Mouse (Mus musculus): ENCODE results near the gene 2610301B20Rik. TPM values are rescaled to one million over a fixed set of nuclear protein-coding genes. Genes with fewer than 3 reads are reported as not detected.

2610301B20Rik gene
- polyA plus RNA-seq, 1 experiment from 2014 or later = 47.7 TPM

DNA sequence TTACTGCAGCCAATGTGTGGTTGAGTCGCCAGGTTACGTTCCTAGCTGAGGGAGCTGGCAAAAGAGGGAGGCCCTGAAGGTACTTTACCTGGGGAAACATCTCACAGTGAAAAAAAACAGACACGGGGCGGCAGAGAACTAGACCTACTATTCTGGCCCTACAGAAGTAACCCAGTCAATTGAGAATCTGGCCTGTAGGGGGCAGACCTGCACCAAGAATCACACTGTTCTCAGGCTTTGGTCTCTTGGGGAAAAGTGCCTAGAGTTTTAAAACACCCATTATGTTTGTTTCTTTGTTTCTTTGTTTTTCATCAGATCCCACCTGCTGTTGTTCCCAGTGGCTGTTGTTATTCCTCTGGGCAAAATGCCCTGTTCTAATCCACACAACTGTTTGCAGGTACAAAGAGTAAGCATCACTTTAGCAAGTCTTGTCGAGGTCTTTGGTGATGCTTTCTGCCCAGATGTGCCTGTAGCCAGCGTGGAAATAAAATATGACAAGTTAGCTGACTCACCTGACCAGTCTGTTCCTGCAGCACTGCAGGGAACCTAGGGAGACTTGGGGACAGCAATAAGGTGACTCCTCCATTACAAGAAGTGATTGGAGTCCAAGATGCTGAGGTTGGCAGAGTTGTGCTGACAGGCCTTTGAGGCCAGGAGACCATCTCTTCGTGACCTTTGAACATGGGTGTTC is 38.5 kb downstream of the 2610301B20Rik start:
- Histone ChIP-seq H3K4me3 (no peak overlapping the region), H3K9me3 (no peaks in the 10 kb centered on the region), H3K27me3 (replicated peaks) (no peaks in the 10 kb centered on the region), H3K36me3 (replicated peaks) (no peaks in the 10 kb centered on the region), H3K4me1 (no peaks in the 10 kb centered on the region), H3K4me2 (no peak overlapping the region), H3K27ac (no peak overlapping the region), H3K9ac (no peak overlapping the region)
- ATAC-seq (replicated peaks) = peak; percentile 95
- WGBS = 26% methylated on average over 7 of the region's 7 CpGs

DNA sequence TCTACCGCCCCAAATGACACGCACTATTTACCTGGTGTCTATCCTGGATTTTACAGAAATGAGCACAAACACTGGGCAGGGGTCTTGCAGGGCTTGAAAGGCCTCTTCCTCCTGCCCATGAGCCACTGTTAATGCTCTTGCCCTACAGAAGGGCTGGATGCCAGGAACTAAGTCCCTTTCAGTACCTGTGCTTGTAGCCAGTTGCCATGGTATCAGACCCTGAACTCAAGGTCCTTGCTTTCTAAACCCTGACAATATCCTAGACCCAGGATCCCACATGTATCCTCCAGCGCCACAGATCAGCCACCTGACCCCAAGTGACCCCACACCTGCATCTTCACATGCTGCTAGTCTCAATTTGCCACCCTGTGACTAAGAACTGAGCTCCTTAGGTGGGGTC is 39.1 kb downstream of the 2610301B20Rik start:
- Histone ChIP-seq H3K27ac (no peak overlapping the region), H3K9me3 (no peaks in the 10 kb centered on the region), H3K4me1 (no peaks in the 10 kb centered on the region), H3K36me3 (replicated peaks) (no peaks in the 10 kb centered on the region), H3K27me3 (replicated peaks) (no peaks in the 10 kb centered on the region), H3K9ac (no peak overlapping the region), H3K4me2 (no peak overlapping the region), H3K4me3 (no peak overlapping the region)
- 87% methylated on average over 3 of the region's 3 CpGs for WGBS
- ATAC-seq (replicated peaks) = no peak

DNA sequence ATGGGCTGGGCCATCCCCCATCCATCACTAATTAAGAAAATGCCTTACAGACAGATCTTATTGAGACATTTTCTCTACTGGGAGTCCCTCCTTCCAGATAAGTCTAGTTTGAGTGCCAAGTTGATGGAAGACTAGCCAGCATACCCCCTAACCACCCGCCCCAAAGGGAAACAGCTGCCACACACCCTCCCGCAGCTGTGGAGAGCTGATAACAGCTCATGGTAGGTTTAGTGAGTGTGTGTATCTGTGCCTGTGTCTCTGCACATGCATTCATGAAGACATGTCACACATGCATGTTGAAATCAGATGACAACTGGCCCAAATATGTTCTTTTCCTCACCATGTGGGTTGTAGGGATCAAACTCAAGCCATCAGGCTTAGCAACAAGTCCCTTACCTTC is 40.5 kb downstream of the 2610301B20Rik start:
- H3K9ac ChIP-seq = no peak overlapping the region
- no peak overlapping the region for H3K4me3 ChIP-seq
- ATAC-seq (replicated peaks) = no peak
- H3K36me3 ChIP-seq (replicated peaks) = no peaks in the 10 kb centered on the region
- H3K27ac ChIP-seq = no peak overlapping the region
- H3K9me3 ChIP-seq = no peaks in the 10 kb centered on the region
- H3K4me2 ChIP-seq = no peak overlapping the region
- H3K27me3 ChIP-seq (replicated peaks) = no peaks in the 10 kb centered on the region
- H3K4me1 ChIP-seq = no peaks in the 10 kb centered on the region
- WGBS = 92% methylated on average over 2 of the region's 2 CpGs

DNA sequence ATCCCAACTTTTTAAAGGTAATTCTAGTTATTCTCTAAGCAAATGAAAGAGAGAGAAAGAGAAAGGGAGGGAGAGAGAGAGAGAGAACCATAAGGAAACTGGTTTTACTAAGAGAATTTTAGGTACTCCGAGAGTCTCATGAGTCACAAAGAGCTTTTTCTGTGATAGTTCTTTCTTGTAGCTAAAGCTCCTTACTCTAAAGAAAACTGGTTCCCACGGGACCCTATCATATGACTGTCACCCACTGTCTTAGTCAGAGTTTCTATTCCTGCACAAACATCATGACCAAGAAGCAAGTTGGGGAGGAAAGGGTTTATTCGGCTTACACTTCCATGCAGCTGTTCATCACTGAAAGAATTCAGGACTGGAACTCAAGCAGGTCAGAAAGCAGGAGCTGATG is 41.0 kb downstream of the 2610301B20Rik start:
- no peaks in the 10 kb centered on the region for H3K36me3 ChIP-seq (replicated peaks)
- H3K27me3 ChIP-seq (replicated peaks) = no peaks in the 10 kb centered on the region
- no peak overlapping the region for H3K4me2 ChIP-seq
- no peaks in the 10 kb centered on the region for H3K4me1 ChIP-seq
- H3K27ac ChIP-seq = no peak overlapping the region
- no peaks in the 10 kb centered on the region for H3K9me3 ChIP-seq
- ATAC-seq (replicated peaks) = no peak
- no peak overlapping the region for H3K9ac ChIP-seq
- whole genome bisulfite sequencing = 86% methylated on average over 3 of the region's 3 CpGs
- no peak overlapping the region for H3K4me3 ChIP-seq

DNA sequence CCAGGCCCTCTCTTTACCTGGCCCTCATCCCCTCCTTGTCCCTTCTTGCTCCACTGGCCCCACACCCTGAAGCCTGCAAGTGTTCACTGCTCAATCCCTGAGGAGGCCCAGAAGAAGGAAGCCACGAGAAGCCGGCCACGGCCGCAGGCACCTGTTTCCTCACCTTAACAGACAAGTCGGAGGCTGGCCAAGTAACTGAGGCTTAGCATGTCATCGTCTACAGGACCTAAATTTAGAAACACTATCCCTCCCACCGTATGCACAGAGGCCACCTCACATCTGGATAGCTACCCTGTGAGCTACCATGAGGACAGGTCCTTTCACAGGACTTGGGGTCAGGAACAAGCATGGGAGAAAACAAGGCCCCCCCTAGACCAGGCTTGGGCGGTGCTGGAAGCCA is 44.1 kb downstream of the 2610301B20Rik start:
- Histone ChIP-seq H3K27ac (no peak overlapping the region), H3K4me1 (peaks cover 4% of the 10 kb centered on the region; the same call in 1 of the 2 replicates), H3K27me3 (replicated peaks) (no peaks in the 10 kb centered on the region), H3K9me3 (no peaks in the 10 kb centered on the region), H3K36me3 (replicated peaks) (no peaks in the 10 kb centered on the region), H3K9ac (no peak overlapping the region), H3K4me2 (no peak overlapping the region), H3K4me3 (no peak overlapping the region)
- no peak for ATAC-seq (replicated peaks)
- 91% methylated on average over 8 of the region's 8 CpGs for WGBS

DNA sequence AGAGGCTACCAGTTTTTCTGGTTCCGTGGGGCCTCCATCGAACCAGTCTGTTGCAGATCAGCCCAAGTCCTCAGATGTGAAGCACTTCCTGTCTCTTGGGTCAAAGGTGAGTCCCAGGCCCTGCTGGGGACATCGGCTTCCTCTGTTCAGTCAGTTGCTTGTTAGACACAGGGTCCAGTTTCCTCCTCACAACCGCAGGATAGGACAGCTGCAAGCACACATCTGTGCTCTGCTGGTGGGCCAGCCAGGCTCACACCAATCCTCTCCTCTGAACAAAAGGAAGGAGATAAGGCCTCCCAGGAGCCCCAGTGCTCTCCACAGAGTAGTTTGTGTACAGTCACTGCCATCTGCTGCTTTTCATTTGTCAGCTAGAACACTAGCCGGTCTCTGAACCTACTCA is 44.8 kb downstream of the 2610301B20Rik start:
- 77% methylated on average over 5 of the region's 5 CpGs for WGBS
- H3K4me2 ChIP-seq = no peak overlapping the region
- H3K4me1 ChIP-seq = peaks cover 5% of the 10 kb centered on the region; the same call in 1 of the 2 replicates
- no peak overlapping the region for H3K9ac ChIP-seq
- no peak overlapping the region for H3K4me3 ChIP-seq
- no peaks in the 10 kb centered on the region for H3K36me3 ChIP-seq (replicated peaks)
- no peak overlapping the region for H3K27ac ChIP-seq
- ATAC-seq (replicated peaks) = no peak
- no peaks in the 10 kb centered on the region for H3K9me3 ChIP-seq
- no peaks in the 10 kb centered on the region for H3K27me3 ChIP-seq (replicated peaks)

DNA sequence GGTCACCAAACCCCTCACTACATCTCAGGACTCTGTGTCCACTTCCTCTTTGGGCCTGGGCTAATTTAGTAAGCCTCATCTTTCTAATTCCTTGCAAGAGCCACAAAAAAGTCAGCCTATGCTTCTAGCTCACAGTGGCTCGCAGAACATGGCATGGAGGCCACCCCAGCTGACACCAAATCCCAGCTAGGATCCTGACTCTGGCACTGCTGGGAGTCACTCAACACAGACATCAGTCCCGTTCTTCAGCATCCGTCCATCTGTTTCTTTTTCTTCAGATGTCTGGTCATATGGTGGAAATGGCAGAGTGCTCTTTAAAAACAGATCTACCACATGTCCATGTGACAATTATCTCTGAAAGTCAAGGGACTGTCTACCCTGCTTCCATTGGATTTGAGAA is 45.2 kb downstream of the 2610301B20Rik start:
- Histone ChIP-seq H3K4me3 (no peak overlapping the region), H3K36me3 (replicated peaks) (no peaks in the 10 kb centered on the region), H3K4me2 (no peak overlapping the region), H3K4me1 (peaks cover 5% of the 10 kb centered on the region; the same call in 1 of the 2 replicates), H3K9me3 (no peaks in the 10 kb centered on the region), H3K9ac (no peak overlapping the region), H3K27ac (no peak overlapping the region), H3K27me3 (replicated peaks) (no peaks in the 10 kb centered on the region)
- 87% methylated on average over 3 of the region's 3 CpGs for WGBS
- ATAC-seq (replicated peaks) = no peak

DNA sequence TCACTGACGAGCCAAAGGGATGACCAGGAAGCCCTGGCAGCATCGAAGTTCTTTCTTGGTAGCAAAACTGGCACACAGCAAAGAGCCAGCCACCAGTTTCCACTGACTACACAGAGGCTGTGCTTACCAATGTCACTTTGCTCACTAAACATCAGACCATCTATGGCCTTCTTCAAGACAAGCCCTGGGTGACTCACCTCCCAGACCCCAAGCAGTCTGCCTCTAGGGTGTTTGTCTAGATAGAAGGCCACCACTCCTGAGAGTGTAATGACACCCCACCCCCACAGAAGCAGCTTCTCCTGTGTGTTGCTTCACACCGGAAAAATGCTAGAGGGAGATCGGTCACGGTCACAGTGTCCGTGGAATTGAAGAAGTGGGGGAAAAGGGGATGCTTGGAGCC is 45.7 kb downstream of the 2610301B20Rik start:
- no peak overlapping the region for H3K27ac ChIP-seq
- H3K4me2 ChIP-seq = no peak overlapping the region
- 93% methylated on average over 6 of the region's 6 CpGs for WGBS
- H3K4me3 ChIP-seq = no peak overlapping the region
- H3K9me3 ChIP-seq = no peaks in the 10 kb centered on the region
- H3K36me3 ChIP-seq (replicated peaks) = no peaks in the 10 kb centered on the region
- H3K4me1 ChIP-seq = peaks cover 5% of the 10 kb centered on the region; the same call in 1 of the 2 replicates
- H3K9ac ChIP-seq = no peak overlapping the region
- ATAC-seq (replicated peaks) = no peak
- no peaks in the 10 kb centered on the region for H3K27me3 ChIP-seq (replicated peaks)

DNA sequence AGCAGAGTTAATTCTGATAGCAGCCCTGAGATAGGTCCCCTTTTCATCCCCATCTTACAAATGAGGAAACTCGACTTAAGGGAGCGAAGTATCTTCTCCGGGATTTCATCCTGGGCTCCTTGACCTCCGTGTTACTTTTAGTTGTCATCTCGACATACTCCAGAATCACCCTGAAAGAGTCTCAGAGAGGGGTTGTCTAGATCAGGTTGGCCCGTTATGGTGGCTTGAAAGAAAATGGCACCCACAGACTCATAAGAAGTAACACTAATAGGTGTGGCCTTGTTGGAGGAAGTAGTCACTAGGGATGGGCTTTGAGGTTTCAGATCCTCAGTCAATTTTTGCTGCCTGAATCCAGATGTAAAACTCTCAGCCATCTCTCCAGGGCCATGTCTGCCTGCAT is 46.3 kb downstream of the 2610301B20Rik start:
- Histone ChIP-seq H3K4me1 (peaks cover 5% of the 10 kb centered on the region; the same call in 1 of the 2 replicates), H3K9ac (no peak overlapping the region), H3K9me3 (no peaks in the 10 kb centered on the region), H3K4me3 (no peak overlapping the region), H3K27ac (no peak overlapping the region), H3K4me2 (no peak overlapping the region), H3K27me3 (replicated peaks) (no peaks in the 10 kb centered on the region), H3K36me3 (replicated peaks) (no peaks in the 10 kb centered on the region)
- ATAC-seq (replicated peaks) = no peak
- WGBS = 93% methylated on average over 6 of the region's 6 CpGs

DNA sequence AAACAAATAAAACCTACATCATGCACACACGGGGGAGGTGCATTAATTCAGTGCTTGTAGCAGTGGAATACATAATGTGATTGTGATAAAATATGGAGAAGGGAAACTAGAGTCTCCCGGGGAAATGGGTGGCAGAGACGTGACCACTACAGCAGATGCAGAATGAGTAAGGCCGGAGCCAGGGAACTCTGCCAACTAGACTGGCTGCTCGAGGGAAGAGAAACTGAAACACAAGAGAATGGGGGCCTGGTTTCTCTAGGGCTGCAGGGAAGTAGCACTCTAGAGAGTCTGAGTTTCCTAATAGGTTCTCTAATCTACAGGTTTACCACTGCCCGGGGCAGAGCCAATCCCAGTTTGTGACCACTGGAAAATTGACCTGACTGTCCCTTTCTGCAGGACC is 48.9 kb downstream of the 2610301B20Rik start:
- Histone ChIP-seq H3K27ac (no peak overlapping the region), H3K4me2 (no peak overlapping the region), H3K4me1 (peaks cover 5% of the 10 kb centered on the region; the same call in 1 of the 2 replicates), H3K9ac (no peak overlapping the region), H3K27me3 (replicated peaks) (no peaks in the 10 kb centered on the region), H3K36me3 (replicated peaks) (no peaks in the 10 kb centered on the region), H3K9me3 (no peaks in the 10 kb centered on the region), H3K4me3 (no peak overlapping the region)
- 45% methylated on average over 6 of the region's 6 CpGs for WGBS
- peak; percentile 20; the same call in 1 of the 2 replicates for ATAC-seq (replicated peaks)

DNA sequence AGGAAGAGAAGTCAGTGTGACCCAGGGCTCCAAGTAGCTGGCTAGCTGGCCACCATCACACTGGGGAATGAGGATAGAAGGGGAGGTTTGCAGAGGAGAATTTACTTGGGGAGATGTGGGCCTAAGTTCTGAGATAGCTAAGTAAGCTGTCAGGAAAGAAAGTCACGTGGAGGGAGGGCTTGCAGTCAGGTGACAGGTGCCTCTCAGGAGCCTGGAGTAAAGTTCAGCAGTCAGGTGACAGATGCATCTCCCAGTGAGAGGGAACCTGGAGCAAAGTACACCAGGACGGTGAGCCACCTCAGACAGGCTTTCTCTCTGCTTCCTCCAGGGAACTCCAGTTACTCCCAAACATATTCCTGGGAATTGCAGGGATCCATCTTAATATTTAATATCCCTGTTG is 49.8 kb downstream of the 2610301B20Rik start:
- ATAC-seq (replicated peaks) = no peak
- 76% methylated on average over 2 of the region's 2 CpGs for WGBS
- H3K36me3 ChIP-seq (replicated peaks) = no peaks in the 10 kb centered on the region
- H3K9ac ChIP-seq = no peak overlapping the region
- H3K27ac ChIP-seq = no peak overlapping the region
- H3K9me3 ChIP-seq = no peaks in the 10 kb centered on the region
- H3K4me1 ChIP-seq = peaks cover 5% of the 10 kb centered on the region; the same call in 1 of the 2 replicates
- H3K4me3 ChIP-seq = no peak overlapping the region
- no peak overlapping the region for H3K4me2 ChIP-seq
- no peaks in the 10 kb centered on the region for H3K27me3 ChIP-seq (replicated peaks)

DNA sequence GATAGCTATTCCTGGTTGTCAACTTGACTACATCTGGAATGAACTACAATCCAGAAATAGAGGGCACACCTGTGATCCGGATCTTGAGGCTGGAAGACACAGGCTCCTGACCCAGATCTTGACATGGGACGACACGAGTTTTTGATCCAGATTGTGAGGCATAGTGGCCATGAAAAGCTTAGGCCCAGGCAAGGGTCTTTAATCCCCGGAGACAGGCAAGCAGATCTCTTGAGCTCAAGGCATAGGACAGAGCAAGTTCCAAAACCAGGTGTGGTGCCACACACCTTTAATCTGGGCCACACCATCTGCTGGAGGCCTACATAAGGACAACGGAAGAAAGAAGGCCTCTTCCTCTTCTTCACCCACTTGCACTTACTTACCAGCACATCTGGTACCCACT is 50.2 kb downstream of the 2610301B20Rik start:
- Histone ChIP-seq H3K9me3 (no peaks in the 10 kb centered on the region), H3K4me3 (no peak overlapping the region), H3K4me2 (no peak overlapping the region), H3K4me1 (peaks cover 5% of the 10 kb centered on the region; the same call in 1 of the 2 replicates), H3K9ac (no peak overlapping the region), H3K27me3 (replicated peaks) (no peaks in the 10 kb centered on the region), H3K36me3 (replicated peaks) (no peaks in the 10 kb centered on the region), H3K27ac (no peak overlapping the region)
- 88% methylated on average over 5 of the region's 5 CpGs for WGBS
- ATAC-seq (replicated peaks) = no peak

DNA sequence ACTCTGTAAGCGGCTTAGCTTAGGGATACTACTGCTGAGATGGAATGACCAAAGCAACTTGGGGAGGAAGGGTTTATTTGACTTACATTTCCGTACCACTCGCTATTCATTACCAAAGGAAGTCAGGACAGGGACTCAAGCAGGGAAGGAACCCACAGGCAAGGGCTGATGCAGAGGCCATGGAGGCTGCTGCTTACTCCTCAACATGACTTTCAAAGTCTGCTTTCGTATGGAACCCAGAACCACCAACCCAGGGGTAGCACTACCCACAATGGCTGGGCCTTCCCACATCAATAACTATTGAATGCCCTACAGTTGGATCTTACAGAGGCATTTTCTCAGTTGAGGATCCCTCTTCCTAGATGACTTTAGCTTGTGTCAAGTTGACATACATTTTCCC is 52.1 kb downstream of the 2610301B20Rik start:
- H3K27ac ChIP-seq = no peak overlapping the region
- no peak overlapping the region for H3K4me2 ChIP-seq
- no peaks in the 10 kb centered on the region for H3K27me3 ChIP-seq (replicated peaks)
- H3K4me3 ChIP-seq = no peak overlapping the region
- 93% methylated on average over 4 of the region's 4 CpGs for WGBS
- H3K4me1 ChIP-seq = peaks cover 5% of the 10 kb centered on the region; the same call in 1 of the 2 replicates
- H3K36me3 ChIP-seq (replicated peaks) = no peaks in the 10 kb centered on the region
- H3K9me3 ChIP-seq = no peaks in the 10 kb centered on the region
- no peak for ATAC-seq (replicated peaks)
- H3K9ac ChIP-seq = no peak overlapping the region

All from midbrain, embryonic 15.5 days (tissue).